Mouse (Mus musculus) CH12.LX (cell line): Measurements from ENCODE around the gene Gsap. TPM values are rescaled to one million over a fixed set of nuclear protein-coding genes. Genes with fewer than 3 reads are reported as not detected.

Source experiments
- DNase-seq: peaks from one replicate; pipeline ENCODE4 v3.0.0-alpha.2; 2013; ENCODE audit errors: extremely low read depth
- H3K27ac ChIP-seq: 2 replicates; pipeline ENCODE4 v1.5.1; 2012; ENCODE audit warnings: low read depth, mild to moderate bottlenecking, control low read depth, moderate library complexity; ENCODE audit not compliant: insufficient read depth
- H3K27me3 ChIP-seq: replicated peaks from 2 replicates; pipeline ENCODE3; 2012; ENCODE audit warnings: inconsistent platforms
- H3K36me3 ChIP-seq, 2 experiments: replicated peaks in 1 of 2; 2 replicates each; pipeline versions ENCODE3 to v1.6.1; 2012; ENCODE audit warnings: inconsistent platforms in 1 of 2, low read length in 1 of 2, mild to moderate bottlenecking in 1 of 2, mixed read lengths in 1 of 2, moderate library complexity in 1 of 2; ENCODE audit not compliant: control insufficient read depth in 1 of 2, insufficient read depth in 1 of 2
- H3K4me1 ChIP-seq, 2 experiments: 2 replicates each; pipeline ENCODE4 v1.6.1; 2012; ENCODE audit warnings: inconsistent platforms in 1 of 2, moderate library complexity in 1 of 2; ENCODE audit not compliant: insufficient read depth in 2 of 2, control insufficient read depth in 1 of 2
- H3K4me2 ChIP-seq: 2 replicates; pipeline ENCODE4 v1.6.1; 2012; ENCODE audit warnings: low read depth, mild to moderate bottlenecking, control low read depth; ENCODE audit not compliant: poor library complexity, insufficient read depth, severe bottlenecking
- H3K4me3 ChIP-seq, 3 experiments: fragments of 150-350 bp in 1 of 3; sonication (generic) in 1 of 3; replicated peaks in 1 of 3; 2 replicates each; pipeline versions ENCODE3 to v1.5.1; 2011 to 2012; ENCODE audit warnings: low read depth in 2 of 3, low read length in 2 of 3, mild to moderate bottlenecking in 2 of 3, moderate library complexity in 2 of 3, control low read depth in 1 of 3, improper control_type of control experiment in 1 of 3, inconsistent platforms in 1 of 3, mixed read lengths in 1 of 3; ENCODE audit not compliant: poor library complexity in 1 of 3
- H3K79me2 ChIP-seq: replicated peaks from 2 replicates; pipeline ENCODE4 v1.6.1; 2012; ENCODE audit warnings: mild to moderate bottlenecking, moderate library complexity; ENCODE audit not compliant: control insufficient read depth, poor library complexity, insufficient read depth, severe bottlenecking; ENCODE audit errors: extremely low read depth
- H3K9ac ChIP-seq: 2 replicates; pipeline ENCODE4 v1.6.1; 2012; ENCODE audit warnings: low read depth, mild to moderate bottlenecking, control low read depth, moderate library complexity; ENCODE audit not compliant: insufficient read depth
- H3K9me3 ChIP-seq: replicated peaks from 2 replicates; pipeline ENCODE3; 2012; ENCODE audit warnings: low read length, inconsistent platforms, mixed read lengths
- BHLHE40 ChIP-seq: IDR thresholded peaks from 2 replicates; pipeline ENCODE4 v1.6.1; 2011; ENCODE audit warnings: mild to moderate bottlenecking, low read depth, low read length, improper control_type of control experiment
- CHD1 ChIP-seq: IDR thresholded peaks from 2 replicates; pipeline ENCODE4 v1.6.1; 2012; ENCODE audit warnings: low read depth, low read length, improper control_type of control experiment, inconsistent platforms
- CTCF ChIP-seq, 2 experiments: IDR thresholded peaks in 1 of 2; conservative IDR thresholded peaks in 1 of 2; 2 replicates each; pipeline ENCODE4 v1.5.1; 2011 to 2012; ENCODE audit warnings: low read depth in 2 of 2, low read length in 2 of 2, improper control_type of control experiment in 1 of 2, inconsistent platforms in 1 of 2, mild to moderate bottlenecking in 1 of 2, moderate library complexity in 1 of 2
- E2F4 ChIP-seq: IDR thresholded peaks from 2 replicates; pipeline ENCODE4 v1.6.1; 2011; ENCODE audit warnings: low read depth, low read length, improper control_type of control experiment; ENCODE audit not compliant: insufficient replicate concordance
- ELF1 ChIP-seq: IDR thresholded peaks from 2 replicates; pipeline ENCODE4 v1.6.1; 2014; ENCODE audit warnings: low read depth, mild to moderate bottlenecking, inconsistent platforms, low read length, improper control_type of control experiment
- EP300 ChIP-seq: IDR thresholded peaks from 2 replicates; pipeline ENCODE4 v1.6.1; 2011; ENCODE audit warnings: low read length, improper control_type of control experiment
- KAT2A ChIP-seq: IDR thresholded peaks from 2 replicates; pipeline ENCODE4 v1.6.1; 2012; ENCODE audit warnings: low read length, improper control_type of control experiment, inconsistent platforms; ENCODE audit not compliant: insufficient replicate concordance
- MAZ ChIP-seq: IDR thresholded peaks from 2 replicates; pipeline ENCODE4 v1.6.1; 2012; ENCODE audit warnings: low read depth, mild to moderate bottlenecking, inconsistent platforms, low read length, improper control_type of control experiment, moderate library complexity
- MEF2A ChIP-seq: IDR thresholded peaks from 2 replicates; pipeline ENCODE4 v1.6.1; 2014; ENCODE audit warnings: low read depth, mild to moderate bottlenecking, inconsistent platforms, low read length, improper control_type of control experiment, borderline replicate concordance
- NRF1 ChIP-seq: IDR thresholded peaks from 2 replicates; pipeline ENCODE4 v1.6.1; 2014; ENCODE audit warnings: low read depth, mild to moderate bottlenecking, inconsistent platforms, low read length, improper control_type of control experiment, moderate library complexity
- PAX5 ChIP-seq: IDR thresholded peaks from 2 replicates; pipeline ENCODE4 v1.6.1; 2012; ENCODE audit warnings: low read length, inconsistent platforms, mixed read lengths
- POLR2AphosphoS2 ChIP-seq: IDR thresholded peaks from 2 replicates; pipeline ENCODE4 v1.6.1; 2011; ENCODE audit warnings: low read depth, low read length, improper control_type of control experiment
- SMC3 ChIP-seq: IDR thresholded peaks from 2 replicates; pipeline ENCODE4 v1.6.1; 2011; ENCODE audit warnings: low read depth, low read length, improper control_type of control experiment
- UBTF ChIP-seq: IDR thresholded peaks from 2 replicates; pipeline ENCODE4 v1.6.1; 2012; ENCODE audit warnings: low read depth, mild to moderate bottlenecking, inconsistent platforms, low read length, improper control_type of control experiment, moderate library complexity
- USF2 ChIP-seq: conservative IDR thresholded peaks from 2 replicates; pipeline ENCODE4 v1.6.1; 2011; ENCODE audit warnings: low read depth, low read length, improper control_type of control experiment
- ZKSCAN1 ChIP-seq: IDR thresholded peaks from 2 replicates; pipeline ENCODE4 v1.6.1; 2012; ENCODE audit warnings: low read depth, inconsistent platforms, low read length, improper control_type of control experiment, borderline replicate concordance
- ZMIZ1 ChIP-seq: IDR thresholded peaks from 2 replicates; pipeline ENCODE4 v1.6.1; 2012; ENCODE audit warnings: low read depth, mild to moderate bottlenecking, inconsistent platforms, low read length, improper control_type of control experiment
- ZNF384 ChIP-seq: IDR thresholded peaks from 2 replicates; pipeline ENCODE4 v1.6.1; 2012; ENCODE audit warnings: low read depth, low read length, improper control_type of control experiment, inconsistent platforms
- dilution Hi-C: fragments of 300-500 bp; cut with MboI; formaldehyde crosslinking; loops from 2 replicates; pipeline ENCODE4 v1.14.3; 2020; ENCODE audit warnings: low sequenced_read_pairs; ENCODE audit not compliant: extremely low pct_unique_long_range_greater_than_20kb, extremely low pct_ligation_motif_present
- in situ Hi-C: fragments of 300-500 bp; cut with MboI; formaldehyde crosslinking; loops from 3 replicates; pipeline ENCODE4 v1.14.3; 2019; ENCODE audit warnings: low sequenced_read_pairs, low pct_ligation_motif_present, low pct_unique_long_range_greater_than_20kb, mixed read lengths
- polyA plus RNA-seq: library from polyadenylated mRNA; unstranded; fragments of >175 nt; gene quantifications from 2 replicates; pipeline ENCODE4 v1.2.1, GENCODE M21; 2012; ENCODE audit warnings: low read depth; ENCODE audit not compliant: insufficient read length
- total RNA-seq, 2 experiments: library from RNA; depleted of rRNA; stranded (reverse); fragments of 300-350 nt in 1 of 2; fragments of >200 nt in 1 of 2; gene quantifications; 2 replicates each; pipeline ENCODE4 v1.2.3; 2012 to 2014

Gsap gene
- total RNA-seq (2012; rRNA removed) (1.2 and 1.7 TPM in 2 replicates), total RNA-seq (2014; rRNA removed) (3.5 and 3.8 TPM in 2 replicates), polyA plus RNA-seq (2.2 and 3.2 TPM in 2 replicates)

DNA sequence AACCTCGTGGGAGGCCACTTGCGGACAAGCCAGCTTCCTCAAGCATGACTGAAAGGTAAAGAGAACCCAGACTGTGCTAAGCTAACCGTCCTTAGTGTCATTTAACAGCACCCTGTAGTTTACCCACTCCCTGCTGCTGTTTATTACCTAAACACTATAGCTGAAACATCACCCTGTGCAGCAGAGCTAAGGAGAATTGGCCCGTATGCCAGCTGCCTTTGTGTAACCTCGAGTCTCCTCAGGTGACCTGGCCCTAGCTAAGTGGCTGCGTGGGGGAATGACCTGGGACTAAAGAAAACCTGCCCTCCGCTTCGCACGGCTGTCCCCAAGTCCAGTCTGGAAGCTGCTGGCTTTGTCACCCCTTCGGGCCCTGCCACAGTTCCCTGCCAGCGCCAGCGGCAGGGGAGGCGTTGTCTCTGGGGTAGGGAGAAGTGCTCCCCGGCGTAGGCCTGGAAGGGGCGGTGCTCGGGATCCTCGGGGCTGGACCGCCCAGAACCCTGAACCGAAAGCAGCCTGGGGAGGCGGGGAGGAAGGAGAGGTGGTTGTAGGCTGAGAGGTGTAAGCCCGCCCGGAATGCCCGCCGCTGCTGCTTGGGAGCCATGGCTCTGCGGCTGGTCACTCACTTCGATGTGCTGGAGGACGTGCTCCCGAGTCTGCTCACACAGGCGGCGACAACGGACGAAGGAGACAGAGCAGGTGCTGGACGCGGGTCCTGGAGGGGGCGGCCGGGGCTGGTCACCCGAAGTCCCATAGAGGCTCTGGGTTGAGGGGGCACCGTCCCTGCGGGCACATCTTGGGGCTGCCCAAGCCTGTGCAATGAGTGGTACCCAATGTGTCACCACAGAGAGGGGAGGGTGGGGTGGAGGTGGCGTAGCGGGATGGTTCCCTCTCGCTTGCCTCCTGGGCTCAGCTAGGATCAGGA is at the start of gene Gsap:
Gene Gsap (plus strand): TSS at position 492 of the 922 bp plus-strand sequence.
- Histone ChIP-seq H3K36me3 (no peaks in the 10 kb centered on the region), H3K9ac (peak within 1 kb of the TSS; percentile 39), H3K9me3 (peaks cover 3% of the 10 kb centered on the region), H3K27ac (no peak within 1 kb of the TSS), H3K4me3 (peak within 1 kb of the TSS; percentile 65 to 72 (median 68)), H3K27me3 (no peaks in the 10 kb centered on the region), H3K4me2 (peak within 1 kb of the TSS; percentile 76), H3K79me2 (no peaks in the 10 kb centered on the region), H3K4me1 (peaks cover 8 to 44% of the 10 kb centered on the region in 2 experiments)
- in situ Hi-C loops, result no loop called here
- peak; percentile 58 for DNase-seq
- dilution Hi-C loops, result no loop called here
- TF ChIP-seq POLR2AphosphoS2 (no peak), EP300 (no peak), UBTF (peak; percentile 75), MEF2A (0 out of 2 replicates have a peak, but pooled peaks have one; percentile 37)

DNA sequence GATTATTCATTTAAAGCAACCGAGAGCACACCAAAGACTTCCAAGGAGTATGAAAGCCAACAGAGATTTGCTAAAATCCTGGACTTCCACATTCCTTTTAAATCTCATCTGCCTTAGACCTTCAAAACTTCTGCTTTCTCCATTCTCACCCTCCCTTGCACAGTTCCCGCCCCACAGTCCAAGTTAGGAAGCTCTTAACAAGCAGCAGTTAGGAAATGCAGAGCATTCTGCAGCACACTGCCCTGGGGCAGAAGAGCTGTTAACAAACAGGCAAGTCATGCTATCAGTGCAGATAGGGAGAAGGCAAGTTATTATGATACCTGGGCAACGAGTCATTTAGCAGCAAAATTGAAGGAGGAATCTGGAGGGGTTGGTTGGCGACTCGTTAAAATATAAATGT is 49.5 kb upstream of the Gsap start:
- in situ Hi-C loops (no loop called here), dilution Hi-C loops (no loop called here)
- no peak for TF ChIP-seq UBTF

GRCm38 (mm10) chr5:21139505-21139904 is 46.5 kb upstream of the Gsap start:
- H3K36me3 ChIP-seq, result no peaks in the 10 kb centered on the region
- no peak for DNase-seq
- no peak for TF ChIP-seq BHLHE40
- TF ChIP-seq ZNF384, result no peak
- no peak for TF ChIP-seq USF2
- TF ChIP-seq CHD1, result no peak
- TF ChIP-seq E2F4, result no peak
- no peak for TF ChIP-seq SMC3
- no peak for TF ChIP-seq PAX5
- TF ChIP-seq ZMIZ1, result no peak
- TF ChIP-seq EP300, result no peak
- TF ChIP-seq MAZ, result no peak
- no peak for TF ChIP-seq POLR2AphosphoS2
- no peak for TF ChIP-seq NRF1
- TF ChIP-seq ELF1, result no peak
- TF ChIP-seq CTCF (conservative IDR thresholded peaks at IDR 0.05 in 1 of 2, IDR thresholded peaks at IDR 0.05 in 1 of 2; ENCODE audit: low read depth in 2 of 2, low read length in 2 of 2), result no peak
- no peak for TF ChIP-seq KAT2A
- no peak for TF ChIP-seq ZKSCAN1
- no peaks in the 10 kb centered on the region for H3K4me1 ChIP-seq
- H3K4me2 ChIP-seq, result no peak overlapping the region
- H3K9me3 ChIP-seq, result no peaks in the 10 kb centered on the region
- no peak overlapping the region for H3K9ac ChIP-seq
- no peaks in the 10 kb centered on the region for H3K27me3 ChIP-seq
- H3K79me2 ChIP-seq, result no peaks in the 10 kb centered on the region
- H3K27ac ChIP-seq, result no peak overlapping the region
- H3K4me3 ChIP-seq, result no peak overlapping the region
- in situ Hi-C loops, result no loop called here
- dilution Hi-C loops, result no loop called here

More for the DNA sequence above, 49.5 kb upstream of the Gsap start:
- Histone ChIP-seq H3K27me3 (no peaks in the 10 kb centered on the region), H3K9me3 (no peaks in the 10 kb centered on the region), H3K9ac (no peak overlapping the region), H3K79me2 (no peaks in the 10 kb centered on the region), H3K36me3 (no peaks in the 10 kb centered on the region), H3K4me3 (no peak overlapping the region), H3K27ac (no peak overlapping the region), H3K4me2 (no peak overlapping the region), H3K4me1 (peaks cover 3 to 5% of the 10 kb centered on the region in 2 experiments; a peak in 3 of 4 replicates)
- DNase-seq, result no peak
